Mouse (Mus musculus): ENCODE data around the gene Slc4a4.

DNA sequence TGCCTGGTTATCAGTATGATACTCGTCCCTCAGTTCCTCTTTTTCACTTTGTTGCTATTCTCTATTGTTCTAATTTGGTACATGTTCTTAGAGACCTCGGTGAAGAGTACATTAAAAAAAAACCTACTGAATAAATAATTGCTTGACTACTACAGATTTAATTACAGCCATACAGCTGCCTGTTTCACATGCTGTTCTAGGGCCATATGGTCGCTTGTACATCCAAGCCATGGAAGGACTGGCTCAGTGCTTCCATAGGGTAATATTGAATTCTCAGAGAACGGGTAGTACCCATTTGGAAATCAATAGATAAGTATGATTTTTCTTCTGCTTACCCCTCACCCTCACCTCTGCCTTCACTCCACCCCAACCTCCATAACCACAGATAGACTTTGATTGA, 215.9 kb downstream of the Slc4a4 start:
- TF ChIP-seq CTCF (IDR thresholded peaks at IDR 0.05; ENCODE audit: borderline replicate concordance, extremely low read depth, insufficient read depth, insufficient read length) = no peak
- TF ChIP-seq POLR2A (IDR thresholded peaks at IDR 0.05; ENCODE audit: borderline replicate concordance, extremely low read depth, insufficient read depth, insufficient read length, poor library complexity, severe bottlenecking) = no peak
